25 mouse cellular contexts compared by ENCODE assay signal in genomic region chr9:51168698-51169097, GRCm38 (mm10). TPM values are rescaled to one million over a fixed set of nuclear protein-coding genes. Genes with fewer than 3 reads are reported as not detected.
A peak's percentile ranks its signal among the peaks of the same experiment; 100 is the strongest.
DNase-seq lines count a peak whose midpoint lies in the region; ATAC-seq and TF ChIP-seq lines count a peak whose summit lies in the region.
"Had no signal": no experiment of that assay in that cellular context is flagged by ENCODE, and none has a peak within 500 bp of the region (broad histone marks: within the 10 kb centered on the region; RNA-seq: fewer than 3 reads in every experiment).

No protein-coding gene starts in this region.

- H3K9ac ChIP-seq in lung, embryonic 15.5 days = no peak overlapping the region
- no peak overlapping the region for H3K9ac ChIP-seq in stomach, postnatal 0 days (ENCODE audit: low read length)
- H3K9ac ChIP-seq in hindbrain, embryonic 12.5 days = no peak overlapping the region
- H3K9ac ChIP-seq: heart, embryonic 12.5 days; hindbrain, embryonic 13.5 days; midbrain, embryonic 13.5 days had no signal

- WGBS in lung, embryonic 15.5 days = 42% methylated on average over 5 of the region's 5 CpGs
- WGBS in stomach, postnatal 0 days = 45% methylated on average over 5 of the region's 5 CpGs
- 65% methylated on average over 5 of the region's 5 CpGs for WGBS in hindbrain, embryonic 12.5 days

- 0 out of 2 replicates have a peak overlapping the region, but pooled peaks have one; percentile 6 for H3K4me2 ChIP-seq in lung, embryonic 15.5 days
- H3K4me2 ChIP-seq in stomach, postnatal 0 days (replicated peaks; ENCODE audit: low read depth) = no peak overlapping the region
- H3K4me2 ChIP-seq in hindbrain, embryonic 12.5 days (replicated peaks) = no peak overlapping the region
- H3K4me2 ChIP-seq: heart, embryonic 12.5 days; hindbrain, embryonic 13.5 days; midbrain, embryonic 13.5 days had no signal

- peak; percentile 69 to 85 for DNase-seq in lung, adult 18-20 months
- peak; percentile 83 for DNase-seq in lung, postnatal 36 days
- DNase-seq in stomach, postnatal 0 days (ENCODE audit: low spot score) = peak; percentile 55
- DNase-seq in cerebellum, adult 11 months = no peak
- no peak for DNase-seq in cerebellum, postnatal 10 days
- DNase-seq: adrenal gland, postnatal 10 days; cerebellum, adult 8-10 months; gastrocnemius, postnatal 10 days; heart, adult 18-20 months; heart, postnatal 10 days; kidney, adult 18-20 months; kidney, postnatal 10 days; right cerebral cortex, postnatal 14 days had no signal

- H3K27ac ChIP-seq in lung, embryonic 15.5 days = peak overlapping the region; percentile 74
- peak overlapping the region; percentile 79 for H3K27ac ChIP-seq in stomach, postnatal 0 days (replicated peaks)
- H3K27ac ChIP-seq in hindbrain, embryonic 12.5 days = no peak overlapping the region
- H3K27ac ChIP-seq: forebrain, embryonic 10.5 days; hindbrain, embryonic 13.5 days; midbrain, embryonic 13.5 days had no signal

- H3K27me3 ChIP-seq in lung, embryonic 15.5 days = no peaks in the 10 kb centered on the region
- no peaks in the 10 kb centered on the region for H3K27me3 ChIP-seq in stomach, postnatal 0 days (ENCODE audit: control insufficient read depth, insufficient read depth, low read length)
- no peaks in the 10 kb centered on the region for H3K27me3 ChIP-seq in hindbrain, embryonic 12.5 days
- H3K27me3 ChIP-seq: heart, embryonic 12.5 days; hindbrain, embryonic 13.5 days; midbrain, embryonic 13.5 days had no signal

- TF ChIP-seq CTCF in stomach, postnatal 0 days (IDR thresholded peaks at IDR 0.05; ENCODE audit: low read depth) = no peak

- no peaks in the 10 kb centered on the region for H3K36me3 ChIP-seq in lung, embryonic 15.5 days
- no peaks in the 10 kb centered on the region for H3K36me3 ChIP-seq in stomach, postnatal 0 days (ENCODE audit: control insufficient read depth, insufficient read depth, low read length)
- H3K36me3 ChIP-seq in hindbrain, embryonic 12.5 days = no peaks in the 10 kb centered on the region
- H3K36me3 ChIP-seq: forebrain, embryonic 10.5 days; heart, embryonic 12.5 days; hindbrain, embryonic 13.5 days; midbrain, embryonic 13.5 days had no signal

- no peak for TF ChIP-seq EP300 in stomach, postnatal 0 days (optimal IDR thresholded peaks at IDR 0.05)

- peak; percentile 66 for ATAC-seq in lung, embryonic 15.5 days (ENCODE audit: borderline replicate concordance, extremely low read depth, low FRiP score, low TSS enrichment)
- peak; percentile 37 for ATAC-seq in stomach, postnatal 0 days (ENCODE audit: low FRiP score, low TSS enrichment)
- no peak for ATAC-seq in hindbrain, embryonic 12.5 days (ENCODE audit: low FRiP score)
- ATAC-seq: forebrain, embryonic 16.5 days; midbrain, embryonic 13.5 days had no signal

- no peaks in the 10 kb centered on the region for H3K9me3 ChIP-seq in lung, embryonic 15.5 days
- no peaks in the 10 kb centered on the region for H3K9me3 ChIP-seq in stomach, postnatal 0 days (ENCODE audit: control insufficient read depth, low read length)
- H3K9me3 ChIP-seq in hindbrain, embryonic 12.5 days (replicated peaks) = no peaks in the 10 kb centered on the region
- H3K9me3 ChIP-seq: forebrain, embryonic 10.5 days; heart, embryonic 12.5 days; hindbrain, embryonic 13.5 days; megakaryocyte, embryonic 14.5 days; midbrain, embryonic 13.5 days had no signal

- peaks cover 11% of the 10 kb centered on the region for H3K4me1 ChIP-seq in lung, embryonic 15.5 days
- 0 out of 2 replicates have a peak, but pooled peaks cover 3% of the 10 kb centered on the region for H3K4me1 ChIP-seq in stomach, postnatal 0 days (replicated peaks; ENCODE audit: control insufficient read depth, insufficient read depth)
- no peaks in the 10 kb centered on the region for H3K4me1 ChIP-seq in hindbrain, embryonic 12.5 days
- H3K4me1 ChIP-seq: heart, embryonic 12.5 days; hindbrain, embryonic 13.5 days had no signal

- H3K4me3 ChIP-seq in lung, embryonic 15.5 days = no peak overlapping the region
- H3K4me3 ChIP-seq in stomach, postnatal 0 days (ENCODE audit: low read depth, low read length) = no peak overlapping the region
- no peak overlapping the region for H3K4me3 ChIP-seq in hindbrain, embryonic 12.5 days
- H3K4me3 ChIP-seq: forebrain, embryonic 10.5 days; heart, embryonic 12.5 days; hindbrain, embryonic 13.5 days; megakaryocyte, embryonic 14.5 days; midbrain, embryonic 13.5 days had no signal

RNA-seq across cellular contexts. Expression of gene Gm32742, which starts 3.4 kb away (rescaled TPM):
- polyA plus RNA-seq in lung, embryonic 15.5 days (2015; fragmentation: Nextera tagmentation; extraction: Ambion mirVana) = 0.03 and 0.09 TPM in 2 replicates
- polyA plus RNA-seq in stomach, postnatal 0 days (2015; fragmentation: Nextera tagmentation; extraction: Ambion mirVana) = 0.06 and 0.08 TPM in 2 replicates
- polyA plus RNA-seq in hindbrain, embryonic 12.5 days (2016; fragmentation: Nextera tagmentation; extraction: Ambion mirVana) = 0.05 and 0.06 TPM in 2 replicates
- polyA plus RNA-seq: forebrain, embryonic 10.5 days; heart, embryonic 12.5 days; liver, adult 2 months; liver, embryonic 16.5 days; midbrain, embryonic 13.5 days; neural tube, embryonic 11.5 days had no signal

RNA-seq across cellular contexts. Expression of gene Pou2af1, which starts 44.8 kb away (rescaled TPM):
- 0.14 and 0.30 TPM in 2 replicates for polyA plus RNA-seq in lung, embryonic 15.5 days (2015; fragmentation: Nextera tagmentation; extraction: Ambion mirVana)
- 0.12 and 0.13 TPM in 2 replicates for polyA plus RNA-seq in stomach, postnatal 0 days (2015; fragmentation: Nextera tagmentation; extraction: Ambion mirVana)
- 0.23 TPM in 1 of 2 replicates, not detected in the other for polyA plus RNA-seq in hindbrain, embryonic 12.5 days (2016; fragmentation: Nextera tagmentation; extraction: Ambion mirVana)
- polyA plus RNA-seq: forebrain, embryonic 10.5 days; forebrain, embryonic 16.5 days; heart, embryonic 12.5 days; limb, embryonic 11.5 days; midbrain, embryonic 13.5 days; neural tube, embryonic 11.5 days had no signal

Comparison
In these comparisons a context has a peak if more than half of its experiments do, and no peak if none do; other contexts are left out.
1. DNase-seq: peak in lung, adult 18-20 months (2 of 2), lung, postnatal 36 days (single experiment) and stomach, postnatal 0 days (single experiment); none in cerebellum, adult 11 months (single experiment) and cerebellum, postnatal 10 days (0 of 2).